Mouse (Mus musculus) lung, embryonic 15.5 days (tissue): ENCODE measurements around the gene Gp1ba. TPM values are rescaled to one million over a fixed set of nuclear protein-coding genes. Genes with fewer than 3 reads are reported as not detected.
A peak's percentile ranks its signal among the peaks of the same experiment; 100 is the strongest.

Source experiments
- ATAC-seq: fragments of 200-750 bp; cut with Nextera tagmentation; 2 replicates; pipeline ENCODE4 v1.8.0; 2017; ENCODE audit warnings: moderate number of reproducible peaks, borderline replicate concordance; ENCODE audit not compliant: low FRiP score, low TSS enrichment; ENCODE audit errors: extremely low read depth
- H3K27ac ChIP-seq: fragments of 300-500 bp; sonication (generic); 2 replicates; pipeline ENCODE4 v1.5.1; 2015; ENCODE audit warnings: moderate library complexity, mild to moderate bottlenecking, inconsistent platforms
- H3K27me3 ChIP-seq: fragments of 300-500 bp; sonication (generic); 2 replicates; pipeline ENCODE4 v1.6.1; 2015; ENCODE audit warnings: inconsistent platforms
- H3K36me3 ChIP-seq: fragments of 300-500 bp; sonication (generic); 2 replicates; pipeline ENCODE4 v1.6.1; 2015; ENCODE audit warnings: inconsistent platforms
- H3K4me1 ChIP-seq: fragments of 300-500 bp; sonication (generic); 2 replicates; pipeline ENCODE4 v1.6.1; 2015; ENCODE audit warnings: inconsistent platforms
- H3K4me2 ChIP-seq: fragments of 300-500 bp; sonication (generic); 2 replicates; pipeline ENCODE4 v1.6.1; 2015; ENCODE audit warnings: inconsistent platforms, mild to moderate bottlenecking, moderate library complexity
- H3K4me3 ChIP-seq: fragments of 300-500 bp; sonication (generic); 2 replicates; pipeline ENCODE4 v1.5.1; 2015; ENCODE audit warnings: mild to moderate bottlenecking, inconsistent platforms
- H3K9ac ChIP-seq: fragments of 300-500 bp; sonication (generic); 2 replicates; pipeline ENCODE4 v1.6.1; 2015; ENCODE audit warnings: inconsistent platforms
- H3K9me3 ChIP-seq: fragments of 300-500 bp; sonication (generic); 2 replicates; pipeline ENCODE4 v1.6.1; 2016; ENCODE audit warnings: inconsistent platforms
- WGBS: fragments of 180-500 bp; shearing (Covaris S2); methylation state at CpG from one replicate; pipeline ENCODE4 v1.1.7; 2015; 5-methylcytosine and 5-hydroxymethylcytosine counted together
- polyA plus RNA-seq: library from polyadenylated mRNA; unstranded; fragments of >200 nt; fragmentation: Nextera tagmentation; extraction: Ambion mirVana; gene quantifications from 2 replicates; pipeline ENCODE4 v1.2.1, GENCODE M21; 2015

Gp1ba gene
- polyA plus RNA-seq, 1 experiment from 2014 or later, result 0.37 TPM

DNA sequence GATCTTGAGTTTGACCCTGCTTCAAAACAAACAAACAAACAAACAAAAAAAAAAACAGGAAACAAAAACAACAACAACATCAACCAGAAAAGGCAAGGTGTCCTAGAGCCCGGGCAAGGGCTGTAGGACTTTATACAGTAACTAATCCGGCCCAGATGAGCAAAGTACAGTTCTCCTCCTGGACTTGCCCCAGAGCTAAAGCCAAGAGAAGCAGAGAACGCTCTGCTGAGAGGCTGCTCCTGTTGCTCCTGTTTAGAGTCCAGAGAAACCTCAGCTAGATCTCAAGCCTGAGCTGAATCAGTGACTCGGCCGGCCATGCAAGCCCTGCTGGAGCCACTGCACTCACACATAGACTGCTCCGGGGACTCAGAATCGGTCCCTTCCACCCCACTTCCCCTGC is 8.8 kb upstream of the Gp1ba start:
- no peaks in the 10 kb centered on the region for H3K36me3 ChIP-seq
- H3K4me3 ChIP-seq, result no peak overlapping the region
- no peaks in the 10 kb centered on the region for H3K27me3 ChIP-seq
- ATAC-seq, result no peak
- no peaks in the 10 kb centered on the region for H3K9me3 ChIP-seq
- no peak overlapping the region for H3K27ac ChIP-seq
- H3K9ac ChIP-seq, result no peak overlapping the region
- H3K4me2 ChIP-seq, result no peak overlapping the region
- H3K4me1 ChIP-seq, result no peaks in the 10 kb centered on the region
- whole genome bisulfite sequencing, result 75% methylated on average over 7 of the region's 7 CpGs

DNA sequence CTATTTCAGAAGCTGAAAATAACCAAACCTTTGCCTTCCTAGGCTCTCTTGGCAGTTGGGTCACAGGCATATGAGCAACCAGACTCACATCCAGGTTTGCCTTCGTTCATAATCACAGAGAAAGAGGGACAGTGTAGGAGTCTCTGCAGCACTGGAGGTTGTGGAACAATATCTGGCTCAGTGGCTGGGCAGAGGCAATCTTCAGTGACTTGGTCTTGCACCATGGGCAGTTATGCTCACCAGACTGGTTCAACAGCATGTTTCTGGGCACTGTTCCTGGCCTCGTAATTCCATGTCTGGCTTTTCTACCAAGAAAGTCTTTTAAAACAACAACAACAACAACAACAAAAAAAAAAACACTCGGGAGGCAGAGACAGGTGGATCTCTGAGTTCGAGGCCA is 3.3 kb upstream of the Gp1ba start:
- WGBS, result 82% methylated on average over 4 of the region's 4 CpGs
- Histone ChIP-seq H3K4me3 (no peak overlapping the region), H3K27me3 (no peaks in the 10 kb centered on the region), H3K36me3 (no peaks in the 10 kb centered on the region), H3K9ac (no peak overlapping the region), H3K9me3 (no peaks in the 10 kb centered on the region), H3K27ac (no peak overlapping the region), H3K4me2 (no peak overlapping the region), H3K4me1 (no peaks in the 10 kb centered on the region)
- no peak for ATAC-seq

- Histone ChIP-seq H3K36me3 (no peaks in the 10 kb centered on the region), H3K27me3 (no peaks in the 10 kb centered on the region), H3K4me2 (no peak overlapping the region), H3K9ac (no peak overlapping the region), H3K27ac (no peak overlapping the region), H3K4me3 (no peak overlapping the region), H3K4me1 (no peaks in the 10 kb centered on the region), H3K9me3 (no peaks in the 10 kb centered on the region)
- no peak for ATAC-seq
- WGBS, result 96% methylated on average over 1 of the region's 1 CpGs
Measured at GRCm38 (mm10) chr11:70637764-70638163, 1.2 kb upstream of the Gp1ba start.

DNA sequence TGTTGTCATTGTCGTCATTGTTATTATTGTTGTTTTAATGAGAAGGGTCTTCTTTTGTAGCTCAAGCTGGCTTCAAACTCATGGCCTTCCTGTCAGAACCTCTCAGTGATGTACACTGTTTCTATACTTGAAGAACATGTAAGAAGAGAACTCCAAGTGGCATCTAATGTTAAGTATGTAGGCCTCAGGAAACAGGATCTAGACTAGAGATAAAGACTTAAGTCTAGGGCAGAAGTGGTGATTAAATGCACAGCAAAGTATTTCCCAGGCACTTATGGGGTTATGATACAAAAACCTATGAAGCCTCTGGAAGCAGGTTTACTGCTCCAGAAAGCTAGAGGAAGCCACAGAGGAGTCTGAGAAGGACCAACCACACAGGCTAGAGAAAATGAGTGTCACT is 629 bp upstream of the Gp1ba start:
- Histone ChIP-seq H3K9me3 (no peaks in the 10 kb centered on the region), H3K4me3 (no peak overlapping the region), H3K4me2 (no peak overlapping the region), H3K4me1 (no peaks in the 10 kb centered on the region), H3K36me3 (no peaks in the 10 kb centered on the region), H3K27me3 (no peaks in the 10 kb centered on the region), H3K9ac (no peak overlapping the region), H3K27ac (no peak overlapping the region)
- 75% methylated on average over 1 of the region's 1 CpGs for WGBS
- no peak for ATAC-seq

GRCm38 (mm10) chr11:70639976-70640375 is 1.1 kb downstream of the Gp1ba start:
- Histone ChIP-seq H3K4me1 (peaks cover under 1% of the 10 kb centered on the region; the same call in 1 of the 2 replicates), H3K27ac (no peak overlapping the region), H3K4me2 (no peak overlapping the region), H3K36me3 (peaks cover 15% of the 10 kb centered on the region), H3K9me3 (no peaks in the 10 kb centered on the region), H3K4me3 (no peak overlapping the region), H3K9ac (no peak overlapping the region), H3K27me3 (no peaks in the 10 kb centered on the region)
- WGBS, result 77% methylated on average over 8 of the region's 8 CpGs
- ATAC-seq, result no peak

DNA sequence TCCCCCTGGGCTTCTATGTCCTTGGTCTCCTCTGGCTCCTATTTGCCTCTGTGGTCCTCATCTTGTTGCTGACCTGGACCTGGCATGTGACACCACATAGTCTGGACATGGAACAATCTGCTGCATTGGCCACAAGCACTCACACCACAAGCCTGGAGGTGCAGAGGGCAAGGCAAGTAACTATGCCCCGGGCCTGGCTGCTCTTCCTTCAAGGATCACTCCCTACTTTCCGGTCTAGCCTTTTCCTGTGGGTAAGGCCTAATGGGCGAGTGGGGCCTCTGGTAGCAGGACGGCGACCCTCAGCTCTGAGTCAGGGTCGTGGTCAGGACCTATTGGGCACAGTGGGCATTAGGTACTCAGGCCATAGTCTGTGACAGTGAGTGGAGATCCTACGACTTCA is 2.3 kb downstream of the Gp1ba start:
- H3K27me3 ChIP-seq, result no peaks in the 10 kb centered on the region
- H3K4me3 ChIP-seq, result no peak overlapping the region
- 83% methylated on average over 7 of the region's 7 CpGs for WGBS
- H3K4me1 ChIP-seq, result peaks cover 13% of the 10 kb centered on the region
- no peak overlapping the region for H3K4me2 ChIP-seq
- no peak for ATAC-seq
- H3K36me3 ChIP-seq, result peaks cover 17% of the 10 kb centered on the region
- H3K9me3 ChIP-seq, result no peaks in the 10 kb centered on the region
- no peak overlapping the region for H3K9ac ChIP-seq
- no peak overlapping the region for H3K27ac ChIP-seq

DNA sequence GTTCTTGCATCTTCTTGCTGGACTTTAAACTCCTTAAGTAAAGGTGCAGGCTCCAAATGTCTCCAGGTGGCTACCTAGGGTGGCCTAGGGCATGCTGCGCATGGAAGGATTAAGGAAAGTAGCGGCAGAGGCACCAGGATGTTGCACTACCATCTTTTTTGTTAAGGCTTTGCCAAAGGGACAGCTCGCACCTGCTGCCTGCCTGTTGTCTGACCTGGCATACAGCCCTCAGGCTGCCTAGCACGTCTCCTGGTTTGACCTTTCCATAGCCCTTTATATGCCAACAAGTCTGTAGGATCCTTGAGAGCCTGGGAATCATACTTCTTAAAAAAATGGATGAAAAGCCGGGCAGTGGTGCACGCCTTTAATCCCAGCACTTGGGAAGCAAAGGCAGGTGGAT is 4.1 kb downstream of the Gp1ba start:
- H3K9ac ChIP-seq, result no peak overlapping the region
- H3K4me1 ChIP-seq, result peaks cover 16% of the 10 kb centered on the region
- H3K27ac ChIP-seq, result no peak overlapping the region
- H3K4me2 ChIP-seq, result no peak overlapping the region
- WGBS, result 89% methylated on average over 6 of the region's 6 CpGs
- no peaks in the 10 kb centered on the region for H3K9me3 ChIP-seq
- H3K27me3 ChIP-seq, result no peaks in the 10 kb centered on the region
- peaks cover 17% of the 10 kb centered on the region for H3K36me3 ChIP-seq
- no peak for ATAC-seq
- H3K4me3 ChIP-seq, result no peak overlapping the region

- H3K9ac ChIP-seq, result no peak overlapping the region
- no peaks in the 10 kb centered on the region for H3K9me3 ChIP-seq
- H3K36me3 ChIP-seq, result peaks cover 28% of the 10 kb centered on the region
- H3K4me3 ChIP-seq, result no peak overlapping the region
- no peaks in the 10 kb centered on the region for H3K27me3 ChIP-seq
- H3K4me1 ChIP-seq, result peaks cover 32% of the 10 kb centered on the region
- ATAC-seq, result no peak
- no peak overlapping the region for H3K27ac ChIP-seq
- 92% methylated on average over 8 of the region's 8 CpGs for WGBS
- no peak overlapping the region for H3K4me2 ChIP-seq
Measured at GRCm38 (mm10) chr11:70644564-70645103, 5.7 kb downstream of the Gp1ba start.

- peak overlapping the region; percentile 88 for H3K4me2 ChIP-seq
- no peaks in the 10 kb centered on the region for H3K27me3 ChIP-seq
- peak overlapping the region; percentile 87 for H3K9ac ChIP-seq
- peak overlapping the region; percentile 91 for H3K27ac ChIP-seq
- peak overlapping the region; percentile 66 for H3K4me3 ChIP-seq
- no peaks in the 10 kb centered on the region for H3K9me3 ChIP-seq
- ATAC-seq, result no peak
- WGBS, result 83% methylated on average over 12 of the region's 12 CpGs
- peaks cover 40% of the 10 kb centered on the region for H3K4me1 ChIP-seq
- peaks cover 37% of the 10 kb centered on the region for H3K36me3 ChIP-seq
Measured at GRCm38 (mm10) chr11:70645461-70646258, 6.7 kb downstream of the Gp1ba start.

DNA sequence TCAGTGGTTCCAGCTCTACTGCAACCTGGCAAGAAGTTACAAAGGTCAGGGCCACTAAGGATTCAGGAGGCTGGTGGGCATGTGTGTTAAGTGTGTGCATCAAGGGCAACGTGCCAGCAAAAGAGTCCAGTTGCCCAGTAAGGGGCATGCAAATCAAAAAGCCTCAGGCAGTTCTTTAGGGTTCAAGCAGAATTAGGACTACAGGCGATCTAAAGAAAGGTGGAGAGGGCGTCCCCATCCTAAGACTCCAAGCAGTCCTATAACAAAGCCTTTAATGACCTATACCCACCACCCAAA is 7.3 kb downstream of the Gp1ba start:
- H3K27ac ChIP-seq, result peak overlapping the region; percentile 91
- no peaks in the 10 kb centered on the region for H3K27me3 ChIP-seq
- peaks cover 43% of the 10 kb centered on the region for H3K36me3 ChIP-seq
- H3K9ac ChIP-seq, result peak overlapping the region; percentile 87
- H3K4me1 ChIP-seq, result peaks cover 46% of the 10 kb centered on the region
- WGBS, result 16% methylated on average over 3 of the region's 3 CpGs
- H3K9me3 ChIP-seq, result no peaks in the 10 kb centered on the region
- no peak for ATAC-seq
- peak overlapping the region; percentile 66 for H3K4me3 ChIP-seq
- H3K4me2 ChIP-seq, result peak overlapping the region; percentile 88

GRCm38 (mm10) chr11:70646691-70647650 is 8.0 kb downstream of the Gp1ba start, which contains the start of the genes Rnf167 and Slc25a11:
Gene Rnf167 (plus strand): TSS chr11:70647235.
Gene Slc25a11 (minus strand): TSS chr11:70647479.
- under 1% methylated on average over 63 of the region's 63 CpGs for WGBS
- Histone ChIP-seq H3K9ac (peak within 1 kb of the TSS; percentile 87), H3K4me2 (peak within 1 kb of the TSS; percentile 88), H3K27ac (peak within 1 kb of the TSS; percentile 98), H3K4me1 (peaks cover 53% of the 10 kb centered on the region), H3K36me3 (peaks cover 50% of the 10 kb centered on the region), H3K27me3 (no peaks in the 10 kb centered on the region), H3K9me3 (no peaks in the 10 kb centered on the region), H3K4me3 (peak within 1 kb of the TSS; percentile 66)
- ATAC-seq, result peak; percentile 89
